Mouse (Mus musculus): Measurements from ENCODE around the gene Sult2b1.

DNA sequence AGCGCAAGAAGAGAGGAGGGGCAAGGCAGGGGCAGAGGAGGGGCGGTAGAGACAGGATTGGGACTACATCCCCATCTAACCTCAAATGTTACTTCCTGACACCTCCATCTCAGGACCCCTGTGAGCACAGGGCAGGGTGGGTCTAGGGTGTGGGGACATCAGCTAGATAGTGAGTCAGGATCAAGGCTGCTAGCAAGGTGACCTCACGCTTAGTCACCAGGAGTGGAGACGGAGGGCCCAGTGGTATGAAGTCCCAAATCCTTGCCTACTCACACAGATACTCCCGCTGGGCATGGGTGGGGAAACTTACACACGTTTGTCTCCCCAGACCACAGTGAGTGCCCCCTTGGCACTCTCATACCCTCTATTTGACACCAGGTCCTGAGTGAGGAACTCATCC is 18.1 kb upstream of the Sult2b1 start:
- TF ChIP-seq GATA1 (IDR thresholded peaks at IDR 0.05; ENCODE audit: low read length) (no peak), TAL1 (IDR thresholded peaks at IDR 0.05; ENCODE audit: low read length) (no peak)
